Mouse (Mus musculus) heart, adult 2 months (tissue): ENCODE results near the gene Mgp.

Source experiments
- CTCF ChIP-seq: fragments of 200-600 bp; IDR thresholded peaks from 2 replicates; pipeline ENCODE4 v1.8.1; 2022; ENCODE audit warnings: antibody characterized with exemption, mild to moderate bottlenecking, moderate library complexity
- POLR2A ChIP-seq: fragments of 200-500 bp; IDR thresholded peaks from 2 replicates; pipeline ENCODE4 v1.6.1; 2011; ENCODE audit warnings: mild to moderate bottlenecking, low read depth, low read length, control low read depth; ENCODE audit not compliant: insufficient read depth

- TF ChIP-seq CTCF (no peak), POLR2A (0 out of 2 replicates have a peak, but pooled peaks have one; percentile 14)
Observed at GRCm38 (mm10) chr6:136897789-136898188, 22.2 kb upstream of the Mgp start.
